Mouse (Mus musculus): ENCODE data around the gene Slc12a7.

DNA sequence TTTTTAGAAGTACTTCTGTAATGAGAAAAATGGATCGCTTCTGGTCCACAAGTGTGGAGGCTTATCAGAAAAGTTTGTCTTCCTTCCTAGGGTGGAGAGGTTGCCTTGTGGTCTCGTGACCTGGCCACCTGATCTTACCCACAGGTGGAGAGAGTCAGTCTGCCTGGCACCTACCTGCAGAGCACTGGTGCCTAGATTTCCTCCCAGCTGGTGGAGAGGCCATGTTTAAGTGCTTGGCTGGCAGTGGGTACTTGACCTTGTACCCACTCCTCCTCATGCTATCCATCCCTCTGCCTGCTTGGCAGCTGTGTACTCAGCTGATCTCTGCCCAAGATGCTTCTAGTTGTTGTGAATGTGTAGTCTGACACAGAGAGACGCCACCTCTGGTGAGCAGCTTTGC, 44.7 kb downstream of the Slc12a7 start:
- no peak for TF ChIP-seq CTCF (IDR thresholded peaks at IDR 0.05; ENCODE audit: low read depth)
- TF ChIP-seq EP300 (IDR thresholded peaks at IDR 0.05; ENCODE audit: low read depth): no peak
